Mouse (Mus musculus): ENCODE data around the gene Sirpb1b. TPM values are rescaled to one million over a fixed set of nuclear protein-coding genes. Genes with fewer than 3 reads are reported as not detected.
"Not testable (repeated sequence)": the region's sequence is repeated elsewhere in the genome, so short reads cannot be mapped to it uniquely, and the experiment has no call there.

Sirpb1b gene
- polyA plus RNA-seq (2015; fragmentation: Nextera tagmentation; extraction: Ambion mirVana) = not detected in 2 replicates

GRCm38 (mm10) chr3:15574887-15575286 lies at the start of gene Sirpb1b:
Gene Sirpb1b (minus strand): TSS chr3:15575065.
- H3K27ac ChIP-seq (replicated peaks); H3K9ac ChIP-seq; H3K4me3 ChIP-seq; H3K4me1 ChIP-seq (replicated peaks); H3K4me2 ChIP-seq; H3K27me3 ChIP-seq; H3K9me3 ChIP-seq; ATAC-seq (ENCODE audit: low read depth); H3K36me3 ChIP-seq: not testable (repeated sequence)
- WGBS = 86% methylated on average over 1 of the region's 1 CpGs

GRCm38 (mm10) chr3:15590377-15591117 lies 15.7 kb upstream of the Sirpb1b start:
- H3K4me1 ChIP-seq (replicated peaks); H3K27ac ChIP-seq (replicated peaks); H3K36me3 ChIP-seq; H3K9ac ChIP-seq; H3K4me2 ChIP-seq; H3K27me3 ChIP-seq; ATAC-seq (ENCODE audit: low read depth); H3K4me3 ChIP-seq; H3K9me3 ChIP-seq: not testable (repeated sequence)
- WGBS = 95% methylated on average over 2 of the region's 2 CpGs

GRCm38 (mm10) chr3:15586665-15587064 lies 11.8 kb upstream of the Sirpb1b start:
- not testable (repeated sequence) for ATAC-seq (ENCODE audit: low read depth); H3K4me3 ChIP-seq; H3K27me3 ChIP-seq; H3K9ac ChIP-seq; H3K27ac ChIP-seq (replicated peaks); H3K4me2 ChIP-seq; H3K36me3 ChIP-seq; H3K4me1 ChIP-seq (replicated peaks)
- WGBS = 73% methylated on average over 1 of the region's 1 CpGs
- H3K9me3 ChIP-seq = peaks cover 12% of the 10 kb centered on the region; the same call in 1 of the 2 replicates

GRCm38 (mm10) chr3:15583452-15583851 lies 8.6 kb upstream of the Sirpb1b start:
- WGBS = 85% methylated on average over 1 of the region's 1 CpGs

GRCm38 (mm10) chr3:15582948-15583347 lies 8.1 kb upstream of the Sirpb1b start:
- ATAC-seq (ENCODE audit: low read depth) = not testable (repeated sequence)

More at GRCm38 (mm10) chr3:15583452-15583851, 8.6 kb upstream of the Sirpb1b start:
- H3K4me1 ChIP-seq (replicated peaks) = no peaks in the 10 kb centered on the region
- H3K36me3 ChIP-seq = no peaks in the 10 kb centered on the region
- H3K4me2 ChIP-seq = no peak overlapping the region
- no peak overlapping the region for H3K9ac ChIP-seq
- ATAC-seq (ENCODE audit: low read depth) = no peak
- H3K4me3 ChIP-seq = no peak overlapping the region
- no peaks in the 10 kb centered on the region for H3K27me3 ChIP-seq
- H3K9me3 ChIP-seq = peaks cover 12% of the 10 kb centered on the region; the same call in 1 of the 2 replicates
- no peak overlapping the region for H3K27ac ChIP-seq (replicated peaks)

GRCm38 (mm10) chr3:15576466-15576865 lies 1.6 kb upstream of the Sirpb1b start:
- H3K27me3 ChIP-seq; H3K4me2 ChIP-seq; H3K9ac ChIP-seq; H3K4me1 ChIP-seq (replicated peaks); H3K27ac ChIP-seq (replicated peaks); H3K9me3 ChIP-seq; H3K4me3 ChIP-seq; H3K36me3 ChIP-seq; ATAC-seq (ENCODE audit: low read depth): not testable (repeated sequence)

More at GRCm38 (mm10) chr3:15582948-15583347, 8.1 kb upstream of the Sirpb1b start:
- not testable (repeated sequence) for H3K4me1 ChIP-seq (replicated peaks); H3K4me3 ChIP-seq; H3K36me3 ChIP-seq; H3K4me2 ChIP-seq; H3K27ac ChIP-seq (replicated peaks); H3K27me3 ChIP-seq; H3K9ac ChIP-seq
- WGBS = 86% methylated on average over 3 of the region's 3 CpGs
- H3K9me3 ChIP-seq = peaks cover 12% of the 10 kb centered on the region; the same call in 1 of the 2 replicates

- Histone ChIP-seq H3K4me3 (no peak overlapping the region), H3K9me3 (peaks cover 18% of the 10 kb centered on the region), H3K4me1 (replicated peaks) (no peaks in the 10 kb centered on the region), H3K27me3 (no peaks in the 10 kb centered on the region), H3K4me2 (no peak overlapping the region), H3K27ac (replicated peaks) (no peak overlapping the region), H3K36me3 (no peaks in the 10 kb centered on the region), H3K9ac (no peak overlapping the region)
- no peak for ATAC-seq (ENCODE audit: low read depth)
These were observed 46.3 kb downstream of the Sirpb1b start for GRCm38 (mm10) chr3:15528589-15528988.

- H3K4me1 ChIP-seq (replicated peaks); H3K9ac ChIP-seq; ATAC-seq (ENCODE audit: low read depth); H3K9me3 ChIP-seq; H3K27me3 ChIP-seq; H3K4me2 ChIP-seq; H3K4me3 ChIP-seq; H3K27ac ChIP-seq (replicated peaks); H3K36me3 ChIP-seq: not testable (repeated sequence)
- 86% methylated on average over 9 of the region's 11 CpGs for WGBS
These were observed 61.3 kb downstream of the Sirpb1b start for GRCm38 (mm10) chr3:15513608-15514007.

GRCm38 (mm10) chr3:15507792-15508321 lies 67.0 kb downstream of the Sirpb1b start:
- WGBS = 84% methylated on average over 3 of the region's 3 CpGs
- not testable (repeated sequence) for H3K4me3 ChIP-seq; H3K9ac ChIP-seq; H3K4me1 ChIP-seq (replicated peaks); H3K27ac ChIP-seq (replicated peaks); ATAC-seq (ENCODE audit: low read depth); H3K27me3 ChIP-seq; H3K36me3 ChIP-seq; H3K4me2 ChIP-seq; H3K9me3 ChIP-seq

- H3K4me2 ChIP-seq; H3K9ac ChIP-seq; H3K9me3 ChIP-seq; H3K36me3 ChIP-seq; ATAC-seq (ENCODE audit: low read depth); H3K27me3 ChIP-seq; H3K4me1 ChIP-seq (replicated peaks); H3K4me3 ChIP-seq; H3K27ac ChIP-seq (replicated peaks): not testable (repeated sequence)
- 70% methylated on average over 2 of the region's 2 CpGs for WGBS
These were observed 100.0 kb downstream of the Sirpb1b start for GRCm38 (mm10) chr3:15474831-15475230.

- H3K9me3 ChIP-seq; ATAC-seq (ENCODE audit: low read depth); H3K36me3 ChIP-seq; H3K4me2 ChIP-seq; H3K27me3 ChIP-seq; H3K4me1 ChIP-seq (replicated peaks); H3K4me3 ChIP-seq; H3K27ac ChIP-seq (replicated peaks); H3K9ac ChIP-seq: not testable (repeated sequence)
- WGBS = 88% methylated on average over 1 of the region's 3 CpGs
These were observed 104.7 kb downstream of the Sirpb1b start for GRCm38 (mm10) chr3:15470158-15470557.
